In genomic region chr2:68819040-68819439, GRCm38 (mm10) we compare ENCODE assay signal across 23 mouse cellular contexts. TPM values are rescaled to one million over a fixed set of nuclear protein-coding genes. Genes with fewer than 3 reads are reported as not detected.
DNase-seq lines count a peak whose midpoint lies in the region; ATAC-seq and TF ChIP-seq lines count a peak whose summit lies in the region.
"Had no signal": no experiment of that assay in that cellular context is flagged by ENCODE, and none has a peak within 500 bp of the region (broad histone marks: within the 10 kb centered on the region; RNA-seq: fewer than 3 reads in every experiment).

No protein-coding gene starts in this region.

- no peak overlapping the region for H3K9ac ChIP-seq in ES-Bruce4 (ENCODE audit: low read depth, poor library complexity, severe bottlenecking)
- no peak overlapping the region for H3K9ac ChIP-seq in midbrain, embryonic 16.5 days (ENCODE audit: low read depth, low read length)
- H3K9ac ChIP-seq: embryonic facial prominence, embryonic 13.5 days; embryonic facial prominence, embryonic 15.5 days; forebrain, embryonic 12.5 days had no signal

- DNase-seq in ES-CJ7 (ENCODE audit: low read depth, low spot score): peak; percentile 76
- DNase-seq in WW6 (ENCODE audit: low read depth, low spot score): peak; percentile 26
- DNase-seq in cerebellum, adult 9-10 months: no peak
- DNase-seq in midbrain, embryonic 10.5 days (ENCODE audit: low spot score): no peak
- DNase-seq: adrenal gland, adult 8-10 months; adrenal gland, postnatal 14 days; adrenal gland, postnatal 36 days; cerebellum, adult 11-12 months; cerebellum, adult 2 months; cerebellum, adult 9-11 months; cerebellum, postnatal 14 days; cerebellum, postnatal 36 days; embryo, embryonic 11 days had no signal

- no peaks in the 10 kb centered on the region for H3K27me3 ChIP-seq in ES-Bruce4 (ENCODE audit: control insufficient read depth, insufficient read depth, low read length, poor library complexity, severe bottlenecking)
- no peaks in the 10 kb centered on the region for H3K27me3 ChIP-seq in midbrain, embryonic 10.5 days (ENCODE audit: low read depth, poor library complexity, severe bottlenecking)
- no peaks in the 10 kb centered on the region for H3K27me3 ChIP-seq in midbrain, embryonic 16.5 days (ENCODE audit: control insufficient read depth, insufficient read depth, low read depth, low read length)
- H3K27me3 ChIP-seq: embryonic facial prominence, embryonic 13.5 days; embryonic facial prominence, embryonic 15.5 days; forebrain, embryonic 12.5 days had no signal

- H3K4me2 ChIP-seq in midbrain, embryonic 16.5 days (ENCODE audit: low read length): no peak overlapping the region
- H3K4me2 ChIP-seq: embryonic facial prominence, embryonic 13.5 days; embryonic facial prominence, embryonic 15.5 days; forebrain, embryonic 12.5 days had no signal

- H3K4me1 ChIP-seq in ES-Bruce4 (ENCODE audit: control insufficient read depth, insufficient read depth, low read length): peaks cover 4% of the 10 kb centered on the region
- peaks cover 14% of the 10 kb centered on the region for H3K4me1 ChIP-seq in midbrain, embryonic 10.5 days
- no peaks in the 10 kb centered on the region for H3K4me1 ChIP-seq in midbrain, embryonic 16.5 days (ENCODE audit: control insufficient read depth, insufficient read depth, low read length)
- H3K4me1 ChIP-seq: embryonic facial prominence, embryonic 13.5 days; embryonic facial prominence, embryonic 15.5 days had no signal

- ATAC-seq in midbrain, embryonic 16.5 days: no peak
- ATAC-seq: activated CD4-positive, CD25-positive, alpha-beta regulatory T cell, adult 4 months; forebrain, embryonic 14.5 days; forebrain, embryonic 16.5 days had no signal

- H3K27ac ChIP-seq in ES-Bruce4 (ENCODE audit: insufficient read depth, low read length): no peak overlapping the region
- H3K27ac ChIP-seq in midbrain, embryonic 10.5 days (replicated peaks): no peak overlapping the region
- no peak overlapping the region for H3K27ac ChIP-seq in midbrain, embryonic 16.5 days (ENCODE audit: low read length)
- H3K27ac ChIP-seq: embryonic facial prominence, embryonic 13.5 days; embryonic facial prominence, embryonic 15.5 days; forebrain, embryonic 10.5 days; forebrain, embryonic 12.5 days had no signal

- no peak overlapping the region for H3K4me3 ChIP-seq in ES-Bruce4 (ENCODE audit: low read depth, low read length)
- no peak overlapping the region for H3K4me3 ChIP-seq in midbrain, embryonic 10.5 days
- no peak overlapping the region for H3K4me3 ChIP-seq in midbrain, embryonic 16.5 days (ENCODE audit: low read depth, low read length)
- H3K4me3 ChIP-seq: embryonic facial prominence, embryonic 13.5 days; embryonic facial prominence, embryonic 15.5 days; erythroblast, embryonic 14.5 days; forebrain, embryonic 10.5 days; forebrain, embryonic 12.5 days had no signal

- TF ChIP-seq CTCF in ES-Bruce4 (IDR thresholded peaks at IDR 0.05; ENCODE audit: low read depth, low read length): no peak

- peak; percentile 89; the same call in 1 of the 2 replicates for TF ChIP-seq EP300 in ES-Bruce4 (IDR thresholded peaks at IDR 0.05; ENCODE audit: insufficient read depth, low read depth, low read length)

- TF ChIP-seq POLR2A in ES-Bruce4 (IDR thresholded peaks at IDR 0.05; ENCODE audit: insufficient read depth, low read length): no peak

- H3K36me3 ChIP-seq in ES-Bruce4 (ENCODE audit: control insufficient read depth, insufficient read depth, low read length, poor library complexity, severe bottlenecking): no peaks in the 10 kb centered on the region
- no peaks in the 10 kb centered on the region for H3K36me3 ChIP-seq in midbrain, embryonic 10.5 days
- H3K36me3 ChIP-seq in midbrain, embryonic 16.5 days (ENCODE audit: control insufficient read depth, insufficient read depth, low read length): no peaks in the 10 kb centered on the region
- H3K36me3 ChIP-seq: embryonic facial prominence, embryonic 13.5 days; embryonic facial prominence, embryonic 15.5 days; forebrain, embryonic 10.5 days; forebrain, embryonic 12.5 days had no signal

- 79% methylated on average over 4 of the region's 4 CpGs for WGBS in midbrain, embryonic 10.5 days
- 75% methylated on average over 4 of the region's 4 CpGs for WGBS in midbrain, embryonic 16.5 days

- H3K9me3 ChIP-seq in ES-Bruce4 (replicated peaks; ENCODE audit: control insufficient read depth, insufficient read depth, low read length, poor library complexity, severe bottlenecking): no peaks in the 10 kb centered on the region
- no peaks in the 10 kb centered on the region for H3K9me3 ChIP-seq in midbrain, embryonic 10.5 days (replicated peaks)
- H3K9me3 ChIP-seq in midbrain, embryonic 16.5 days (replicated peaks; ENCODE audit: control insufficient read depth, low read length, poor library complexity, severe bottlenecking): no peaks in the 10 kb centered on the region
- H3K9me3 ChIP-seq: embryonic facial prominence, embryonic 13.5 days; embryonic facial prominence, embryonic 15.5 days; forebrain, embryonic 10.5 days; forebrain, embryonic 12.5 days had no signal

RNA-seq across cellular contexts. Expression of gene Cers6, which starts 42.2 kb away (rescaled TPM):
- polyA plus RNA-seq in ES-Bruce4 (2011; ENCODE audit: insufficient read depth, insufficient read length, low read depth, missing spikeins): 17.0 and 17.9 TPM in 2 replicates
- polyA plus RNA-seq in midbrain, embryonic 10.5 days (2016; fragmentation: Nextera tagmentation; extraction: Ambion mirVana): 18.7 and 21.5 TPM in 2 replicates
- polyA plus RNA-seq in midbrain, embryonic 16.5 days (2015; fragmentation: Nextera tagmentation; extraction: Ambion mirVana): 55.3 and 66.0 TPM in 2 replicates

Comparison
In these comparisons a context has a peak if more than half of its experiments do, and no peak if none do; other contexts are left out.
1. DNase-seq: peak in ES-CJ7 (single experiment) and WW6 (single experiment); none in cerebellum, adult 9-10 months (single experiment) and midbrain, embryonic 10.5 days (single experiment).